Mouse (Mus musculus) E14TG2a.4 (cell line): Measurements from ENCODE around the gene Actn1.
A peak's percentile ranks its signal among the peaks of the same experiment; 100 is the strongest.

ENCODE experiments used
- H3K27me3 ChIP-seq: 2 replicates; pipeline ENCODE4 v1.6.1; 2014; ENCODE audit warnings: low read length, control low read depth; ENCODE audit not compliant: insufficient read depth
- H3K36me3 ChIP-seq: 2 replicates; pipeline ENCODE4 v1.6.1; 2014; ENCODE audit warnings: low read length, control low read depth; ENCODE audit not compliant: insufficient read depth
- H3K4me1 ChIP-seq: replicated peaks from 2 replicates; pipeline ENCODE4 v1.6.1; 2014; ENCODE audit warnings: low read depth, low read length, control low read depth
- H3K4me3 ChIP-seq: replicated peaks from 2 replicates; pipeline ENCODE4 v1.5.1; 2014; ENCODE audit warnings: mild to moderate bottlenecking, low read length
- H3K9me3 ChIP-seq: 2 replicates; pipeline ENCODE4 v1.6.1; 2014; ENCODE audit warnings: low read length, control low read depth
- CTCF ChIP-seq: conservative IDR thresholded peaks from 2 replicates; pipeline ENCODE4 v1.5.1; 2014; ENCODE audit warnings: low read length
- NANOG ChIP-seq: IDR thresholded peaks from 2 replicates; pipeline ENCODE4 v1.6.1; 2014; ENCODE audit warnings: borderline replicate concordance, low read length, mixed read lengths
- POU5F1 ChIP-seq: IDR thresholded peaks from 2 replicates; pipeline ENCODE4 v1.6.1; 2014; ENCODE audit warnings: low read length, borderline replicate concordance

The Actn1 gene

DNA sequence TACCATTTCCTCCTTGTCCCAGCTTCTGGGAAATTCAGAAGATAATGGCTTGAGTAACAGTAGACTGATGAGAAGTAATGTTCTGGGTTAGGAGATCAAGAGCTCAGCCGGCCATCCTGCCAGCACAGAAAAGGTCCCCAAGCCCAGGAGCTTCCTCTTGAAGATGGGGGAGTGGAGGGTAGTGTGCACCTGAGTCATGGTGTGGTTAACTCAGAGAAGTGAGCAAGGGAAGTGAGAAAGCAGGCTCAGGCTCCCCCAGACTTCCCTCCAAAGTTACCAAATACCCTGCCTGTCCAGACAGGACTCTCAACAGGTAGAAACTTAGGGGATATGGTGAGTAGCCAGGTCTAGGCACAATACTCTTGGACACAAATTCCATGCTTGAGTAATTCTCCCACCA lies 24.9 kb downstream of the Actn1 start:
- no peak overlapping the region for H3K4me3 ChIP-seq
- TF ChIP-seq POU5F1 (no peak), NANOG (no peak), CTCF (no peak)
- H3K4me1 ChIP-seq = peaks cover 46% of the 10 kb centered on the region
- H3K9me3 ChIP-seq = peaks cover 24% of the 10 kb centered on the region
- no peaks in the 10 kb centered on the region for H3K27me3 ChIP-seq
- peaks cover 75% of the 10 kb centered on the region for H3K36me3 ChIP-seq

- peaks cover 24% of the 10 kb centered on the region for H3K9me3 ChIP-seq
- H3K4me1 ChIP-seq = peaks cover 45% of the 10 kb centered on the region
- no peak overlapping the region for H3K4me3 ChIP-seq
- no peaks in the 10 kb centered on the region for H3K27me3 ChIP-seq
- TF ChIP-seq NANOG (no peak), CTCF (no peak), POU5F1 (no peak)
- peaks cover 72% of the 10 kb centered on the region for H3K36me3 ChIP-seq
Measured at GRCm38 (mm10) chr12:80234226-80234625, 25.9 kb downstream of the Actn1 start.

DNA sequence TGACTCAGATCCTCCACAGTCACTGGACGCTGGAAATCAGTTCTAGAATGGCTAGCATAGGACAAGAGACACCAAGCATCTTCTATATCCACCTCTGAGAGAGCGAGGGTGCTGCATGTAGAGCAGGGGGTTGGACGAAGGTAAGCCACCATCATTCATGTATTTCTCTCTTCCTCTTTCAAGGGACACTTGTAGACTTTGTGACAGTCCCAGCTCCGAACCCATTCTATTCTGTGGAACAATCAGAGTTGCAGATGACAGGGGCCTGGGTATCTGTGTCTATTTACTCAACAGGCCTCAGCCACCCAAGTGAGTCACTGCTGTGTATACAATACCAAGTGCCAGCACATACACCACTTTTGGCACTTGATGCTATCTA lies 27.3 kb downstream of the Actn1 start:
- TF ChIP-seq CTCF = no peak
- TF ChIP-seq NANOG = no peak
- no peak for TF ChIP-seq POU5F1
- Histone ChIP-seq H3K4me3 (no peak overlapping the region), H3K27me3 (no peaks in the 10 kb centered on the region), H3K36me3 (peaks cover 67% of the 10 kb centered on the region), H3K4me1 (peaks cover 51% of the 10 kb centered on the region), H3K9me3 (peaks cover 24% of the 10 kb centered on the region)

DNA sequence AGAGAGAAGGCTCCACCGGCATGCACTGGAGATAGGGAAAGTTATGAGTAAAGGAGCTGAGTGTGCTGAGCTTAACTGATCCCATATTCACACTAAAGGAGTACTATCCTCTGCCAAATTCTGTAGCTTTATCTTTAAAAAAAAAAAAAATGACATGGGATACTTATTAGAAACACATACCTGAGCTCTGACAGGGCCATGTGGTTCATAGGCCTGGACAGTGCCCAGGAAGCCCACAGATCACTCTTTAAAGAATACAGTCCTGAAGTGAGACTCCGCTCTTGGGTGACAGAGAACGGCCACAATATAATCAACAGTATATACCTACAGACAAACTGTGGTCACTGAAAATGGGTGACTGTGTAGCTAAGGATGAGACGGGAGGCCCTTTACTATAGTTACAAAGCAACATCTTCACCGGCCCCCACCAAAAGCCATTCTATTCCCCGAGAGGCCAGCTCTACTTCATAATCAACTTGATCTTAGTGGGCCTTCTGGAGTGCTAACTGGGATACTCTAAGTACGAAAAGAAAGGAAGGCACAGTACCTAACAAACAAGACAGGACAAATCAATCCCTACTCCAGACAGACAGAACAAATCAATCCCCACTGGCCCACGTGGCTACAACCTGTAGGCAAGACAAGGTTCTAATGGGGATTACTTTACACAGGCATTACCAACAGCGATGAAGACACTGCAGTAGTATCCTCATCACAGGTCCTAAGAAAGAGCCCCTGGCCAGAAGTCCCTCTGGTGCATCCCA lies 27.9 kb downstream of the Actn1 start:
- H3K36me3 ChIP-seq = peaks cover 62% of the 10 kb centered on the region
- H3K27me3 ChIP-seq = no peaks in the 10 kb centered on the region
- H3K4me3 ChIP-seq = no peak overlapping the region
- H3K9me3 ChIP-seq = peaks cover 24% of the 10 kb centered on the region
- TF ChIP-seq NANOG (no peak), CTCF (no peak), POU5F1 (no peak)
- H3K4me1 ChIP-seq = peaks cover 57% of the 10 kb centered on the region

- H3K36me3 ChIP-seq = peaks cover 53% of the 10 kb centered on the region
- no peak overlapping the region for H3K4me3 ChIP-seq
- H3K9me3 ChIP-seq = peaks cover 20% of the 10 kb centered on the region
- TF ChIP-seq POU5F1 (no peak), CTCF (no peak), NANOG (no peak)
- no peaks in the 10 kb centered on the region for H3K27me3 ChIP-seq
- peaks cover 66% of the 10 kb centered on the region for H3K4me1 ChIP-seq
Measured at GRCm38 (mm10) chr12:80231317-80231716, 28.9 kb downstream of the Actn1 start.

GRCm38 (mm10) chr12:80230854-80231253 lies 29.3 kb downstream of the Actn1 start:
- H3K36me3 ChIP-seq = peaks cover 49% of the 10 kb centered on the region
- H3K27me3 ChIP-seq = no peaks in the 10 kb centered on the region
- TF ChIP-seq POU5F1 (no peak), CTCF (no peak)

GRCm38 (mm10) chr12:80230111-80230700 lies 30.0 kb downstream of the Actn1 start:
- H3K4me1 ChIP-seq = peaks cover 77% of the 10 kb centered on the region
- no peaks in the 10 kb centered on the region for H3K27me3 ChIP-seq
- peak overlapping the region; percentile 48 for H3K4me3 ChIP-seq
- no peak for TF ChIP-seq POU5F1
- TF ChIP-seq CTCF = no peak
- no peak for TF ChIP-seq NANOG
- H3K9me3 ChIP-seq = peaks cover 9% of the 10 kb centered on the region
- H3K36me3 ChIP-seq = peaks cover 42% of the 10 kb centered on the region

More at GRCm38 (mm10) chr12:80230854-80231253, 29.3 kb downstream of the Actn1 start:
- peaks cover 16% of the 10 kb centered on the region for H3K9me3 ChIP-seq
- H3K4me1 ChIP-seq = peaks cover 71% of the 10 kb centered on the region
- 0 out of 2 replicates have a peak overlapping the region, but pooled peaks have one; percentile 20 for H3K4me3 ChIP-seq

DNA sequence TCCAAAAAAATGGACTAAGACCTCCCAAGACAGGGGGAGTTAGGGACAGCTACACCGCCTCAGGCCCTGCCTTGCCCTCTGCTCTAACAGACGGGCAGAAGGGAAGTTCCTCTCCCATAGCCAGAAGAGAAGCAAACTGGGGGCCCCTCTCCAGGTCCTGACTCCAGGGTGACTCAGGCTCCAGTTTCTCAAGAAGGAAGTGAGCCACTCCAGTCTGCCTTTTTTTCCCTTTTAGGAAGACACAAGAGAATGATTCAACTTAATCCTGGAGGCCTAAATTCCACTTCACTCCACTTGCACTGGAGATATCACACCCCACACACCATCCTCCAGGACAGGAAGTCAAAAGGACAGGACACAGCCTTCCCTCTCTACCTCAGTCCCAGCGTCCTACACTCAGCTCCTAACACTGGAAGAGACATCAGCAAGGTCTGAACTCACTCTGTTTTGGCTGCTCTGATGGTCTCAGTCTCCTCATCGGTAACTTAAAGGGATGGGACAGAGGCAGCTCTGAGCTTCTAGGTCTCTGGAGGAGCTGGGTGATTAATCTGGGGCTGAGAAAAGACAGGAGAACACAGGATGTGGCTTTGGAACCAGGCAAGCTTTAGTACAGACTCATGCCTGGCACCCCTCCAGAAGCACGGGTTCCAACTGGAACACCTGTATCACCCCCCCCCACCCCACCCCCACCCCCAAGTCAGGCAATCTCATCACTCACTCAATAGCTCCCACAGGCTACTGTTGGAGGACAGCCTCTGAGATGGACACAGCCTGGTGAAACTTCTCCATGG lies 31.0 kb downstream of the Actn1 start:
- Histone ChIP-seq H3K9me3 (0 out of 2 replicates have a peak, but pooled peaks cover under 1% of the 10 kb centered on the region), H3K36me3 (peaks cover 32% of the 10 kb centered on the region), H3K4me3 (peak overlapping the region; percentile 48), H3K4me1 (peaks cover 87% of the 10 kb centered on the region), H3K27me3 (no peaks in the 10 kb centered on the region)
- no peak for TF ChIP-seq CTCF
